In genomic region chr3:41108306-41108785, GRCm38 (mm10) we compare ENCODE assay signal across 11 mouse cellular contexts. TPM values are rescaled to one million over a fixed set of nuclear protein-coding genes. Genes with fewer than 3 reads are reported as not detected.
DNase-seq lines count a peak whose midpoint lies in the region; ATAC-seq and TF ChIP-seq lines count a peak whose summit lies in the region.
"Had no signal": no experiment of that assay in that cellular context is flagged by ENCODE, and none has a peak within 500 bp of the region (broad histone marks: within the 10 kb centered on the region; RNA-seq: fewer than 3 reads in every experiment).

No protein-coding gene starts in this region.

- peak; percentile 77 for ATAC-seq in forebrain, postnatal 0 days
- no peak for ATAC-seq in liver, embryonic 12.5 days

- DNase-seq in forebrain, postnatal 0 days: peak; percentile 29
- DNase-seq in forebrain, embryonic 10.5 days (ENCODE audit: extremely low spot score, low spot score): no peak
- DNase-seq in 3T3-L1 (ENCODE audit: low read depth, low spot score): peak; percentile 15
- DNase-seq in embryo, embryonic 11 days: peak; percentile 14
- peak; percentile 37 to 54 for DNase-seq in kidney, postnatal 25 days
- DNase-seq in MN1 (ENCODE audit: low spot score): no peak
- no peak for DNase-seq in urinary bladder, adult 18-20 months (ENCODE audit: low spot score in 2 of 2)

- H3K4me2 ChIP-seq in forebrain, postnatal 0 days (ENCODE audit: low read depth): no peak overlapping the region
- H3K4me2 ChIP-seq in liver, embryonic 12.5 days: no peak overlapping the region
- H3K4me2 ChIP-seq: forebrain, embryonic 12.5 days had no signal

- no peaks in the 10 kb centered on the region for H3K36me3 ChIP-seq in forebrain, postnatal 0 days (ENCODE audit: insufficient read depth)
- H3K36me3 ChIP-seq in forebrain, embryonic 10.5 days (replicated peaks): no peaks in the 10 kb centered on the region
- no peaks in the 10 kb centered on the region for H3K36me3 ChIP-seq in liver, embryonic 12.5 days
- H3K36me3 ChIP-seq: forebrain, embryonic 12.5 days had no signal

- H3K9me3 ChIP-seq in forebrain, postnatal 0 days (ENCODE audit: low read length): no peaks in the 10 kb centered on the region
- H3K9me3 ChIP-seq in forebrain, embryonic 10.5 days: no peaks in the 10 kb centered on the region
- no peaks in the 10 kb centered on the region for H3K9me3 ChIP-seq in liver, embryonic 12.5 days (replicated peaks)
- H3K9me3 ChIP-seq: forebrain, embryonic 12.5 days; megakaryocyte, embryonic 14.5 days had no signal

- no peak overlapping the region for H3K9ac ChIP-seq in forebrain, postnatal 0 days
- H3K9ac ChIP-seq in liver, embryonic 12.5 days: no peak overlapping the region
- H3K9ac ChIP-seq: forebrain, embryonic 12.5 days had no signal

- WGBS in forebrain, postnatal 0 days: 37% methylated on average over 6 of the region's 6 CpGs
- WGBS in forebrain, embryonic 10.5 days: 72% methylated on average over 6 of the region's 6 CpGs
- WGBS in liver, embryonic 12.5 days (ENCODE audit: insufficient replicate concordance): 39% methylated on average over 6 of the region's 6 CpGs

- H3K27me3 ChIP-seq in forebrain, postnatal 0 days (ENCODE audit: insufficient read depth, low read length): no peaks in the 10 kb centered on the region
- no peaks in the 10 kb centered on the region for H3K27me3 ChIP-seq in forebrain, embryonic 10.5 days (ENCODE audit: poor library complexity, severe bottlenecking)
- H3K27me3 ChIP-seq in liver, embryonic 12.5 days (replicated peaks): no peaks in the 10 kb centered on the region
- H3K27me3 ChIP-seq: forebrain, embryonic 12.5 days; megakaryocyte, embryonic 14.5 days had no signal

- TF ChIP-seq CTCF in forebrain, postnatal 0 days (IDR thresholded peaks at IDR 0.05; ENCODE audit: low read depth): no peak

- H3K4me3 ChIP-seq in forebrain, postnatal 0 days (ENCODE audit: low read depth, low read length): no peak overlapping the region
- no peak overlapping the region for H3K4me3 ChIP-seq in forebrain, embryonic 10.5 days
- no peak overlapping the region for H3K4me3 ChIP-seq in liver, embryonic 12.5 days
- H3K4me3 ChIP-seq: forebrain, embryonic 12.5 days; layer of hippocampus, adult 2 months; megakaryocyte, embryonic 14.5 days had no signal

- H3K27ac ChIP-seq in forebrain, postnatal 0 days (ENCODE audit: low read depth, low read length): no peak overlapping the region
- H3K27ac ChIP-seq in forebrain, embryonic 10.5 days: no peak overlapping the region
- H3K27ac ChIP-seq in liver, embryonic 12.5 days: no peak overlapping the region
- H3K27ac ChIP-seq: forebrain, embryonic 12.5 days; layer of hippocampus, adult 2 months had no signal

- no peaks in the 10 kb centered on the region for H3K4me1 ChIP-seq in forebrain, postnatal 0 days (ENCODE audit: insufficient read depth)
- 0 out of 2 replicates have a peak, but pooled peaks cover 6% of the 10 kb centered on the region for H3K4me1 ChIP-seq in forebrain, embryonic 10.5 days
- H3K4me1 ChIP-seq in liver, embryonic 12.5 days: peaks cover 9% of the 10 kb centered on the region; the same call in 1 of the 2 replicates

RNA-seq across cellular contexts. Expression of gene Pgrmc2, which starts 25.5 kb away (rescaled TPM):
- 36.6 and 39.1 TPM in 2 replicates for total RNA-seq in forebrain, postnatal 0 days (2014; rRNA removed)
- 25.2 and 30.3 TPM in 2 replicates for polyA plus RNA-seq in forebrain, postnatal 0 days (2015; fragmentation: Nextera tagmentation; extraction: Ambion mirVana)
- 30.2 and 30.5 TPM in 2 replicates for polyA plus RNA-seq in forebrain, embryonic 10.5 days (2016; fragmentation: Nextera tagmentation; extraction: Ambion mirVana)
- polyA plus RNA-seq in liver, embryonic 12.5 days (2016; fragmentation: Nextera tagmentation; extraction: Ambion mirVana): 34.1 and 34.9 TPM in 2 replicates

Comparison
In these comparisons a context has a peak if more than half of its experiments do, and no peak if none do; other contexts are left out.
1. DNase-seq: peak in forebrain, postnatal 0 days (single experiment), 3T3-L1 (single experiment), embryo, embryonic 11 days (single experiment) and kidney, postnatal 25 days (2 of 2); none in forebrain, embryonic 10.5 days (single experiment), MN1 (single experiment) and urinary bladder, adult 18-20 months (0 of 2).